Mouse (Mus musculus) liver, embryonic 11.5 days (tissue): ENCODE measurements around the gene Kazald1. TPM values are rescaled to one million over a fixed set of nuclear protein-coding genes. Genes with fewer than 3 reads are reported as not detected.

ENCODE experiments used
- ATAC-seq: fragments of 200-750 bp; cut with Nextera tagmentation; replicated peaks from 2 replicates; pipeline ENCODE4 v1.8.0; 2017; ENCODE audit warnings: moderate number of reproducible peaks, mild to moderate bottlenecking, moderate TSS enrichment, moderate library complexity; ENCODE audit not compliant: low FRiP score
- DNase-seq: peaks from one replicate; pipeline ENCODE4 v3.0.0-alpha.2; 2017; ENCODE audit warnings: low spot score
- H3K27ac ChIP-seq: fragments of 300-500 bp; sonication (generic); 2 replicates; pipeline ENCODE4 v1.5.1; 2014; ENCODE audit warnings: mild to moderate bottlenecking, low read depth, low read length, control low read depth
- H3K27me3 ChIP-seq: fragments of 300-500 bp; sonication (generic); replicated peaks from 2 replicates; pipeline ENCODE4 v1.6.1; 2014; ENCODE audit warnings: low read length, mixed read lengths; ENCODE audit not compliant: control insufficient read depth, insufficient read depth
- H3K36me3 ChIP-seq: fragments of 300-500 bp; sonication (generic); 2 replicates; pipeline ENCODE4 v1.6.1; 2014; ENCODE audit warnings: mild to moderate bottlenecking, low read length, moderate library complexity, mixed read lengths; ENCODE audit not compliant: control insufficient read depth, insufficient read depth
- H3K4me1 ChIP-seq: fragments of 300-500 bp; sonication (generic); replicated peaks from 2 replicates; pipeline ENCODE4 v1.6.1; 2014; ENCODE audit warnings: low read length, mixed read lengths; ENCODE audit not compliant: control insufficient read depth, insufficient read depth
- H3K4me2 ChIP-seq: fragments of 300-500 bp; sonication (generic); 2 replicates; pipeline ENCODE4 v1.6.1; 2014; ENCODE audit warnings: mild to moderate bottlenecking, control low read depth, moderate library complexity
- H3K4me3 ChIP-seq: fragments of 300-500 bp; sonication (generic); 2 replicates; pipeline ENCODE4 v1.5.1; 2014; ENCODE audit warnings: low read depth, low read length, control low read depth
- H3K9ac ChIP-seq: fragments of 300-500 bp; sonication (generic); 2 replicates; pipeline ENCODE4 v1.6.1; 2014; ENCODE audit warnings: low read depth, low read length, control low read depth
- H3K9me3 ChIP-seq: fragments of 300-500 bp; sonication (generic); 2 replicates; pipeline ENCODE4 v1.6.1; 2016; ENCODE audit warnings: low read length, inconsistent platforms, mixed read lengths; ENCODE audit not compliant: control insufficient read depth
- WGBS: fragments of 180-500 bp; shearing (Covaris S2); extraction: QIAGEN DNeasy Blood & Tissue Kit; methylation state at CpG from one replicate; pipeline ENCODE4 v1.1.7; 2014; 5-methylcytosine and 5-hydroxymethylcytosine counted together
- polyA plus RNA-seq: library from polyadenylated mRNA; unstranded; fragments of >200 nt; fragmentation: Nextera tagmentation; extraction: Ambion mirVana; gene quantifications from 2 replicates; pipeline ENCODE4 v1.2.1, GENCODE M21; 2014

Gene Kazald1
- polyA plus RNA-seq, 1 experiment from 2014 or later: 1.6 TPM

DNA sequence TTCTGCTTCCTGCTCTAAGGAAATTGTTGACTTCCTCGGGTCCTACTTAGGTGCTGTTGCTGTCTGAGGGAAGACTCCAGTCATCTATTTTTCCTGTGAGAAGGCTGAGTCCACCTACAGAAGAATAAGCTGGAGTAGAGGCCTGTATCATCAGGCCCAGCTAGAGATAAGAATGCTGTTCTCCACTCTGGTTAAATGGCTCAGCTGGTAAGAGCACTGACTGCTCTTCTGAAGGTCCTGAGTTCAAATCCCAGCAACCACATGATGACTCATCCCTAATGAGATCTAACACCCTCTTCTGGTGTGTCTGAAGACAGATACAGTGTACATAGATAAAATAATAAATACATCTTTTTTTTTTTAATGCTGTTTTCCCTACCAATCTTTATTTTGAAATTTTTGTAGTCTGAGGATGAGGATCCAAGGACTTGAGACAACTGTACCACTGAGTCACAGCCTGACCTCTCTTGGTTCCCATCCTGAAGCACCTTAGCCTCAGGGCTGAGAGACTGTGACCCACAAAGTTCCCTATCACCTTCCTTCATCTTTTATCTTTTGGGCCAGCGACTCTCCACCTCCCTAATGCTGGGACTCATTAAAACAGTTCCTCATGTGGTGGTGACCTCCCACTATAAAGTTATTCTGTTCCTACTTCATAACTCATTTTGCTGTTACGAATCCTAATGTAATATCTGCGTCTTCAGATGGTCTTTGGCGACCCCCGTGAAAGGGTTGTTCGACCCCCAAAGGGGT is 7.1 kb upstream of the Kazald1 start:
- no peaks in the 10 kb centered on the region for H3K36me3 ChIP-seq
- 70% methylated on average over 7 of the region's 7 CpGs for WGBS
- H3K27ac ChIP-seq: no peak overlapping the region
- H3K4me1 ChIP-seq: peaks cover 8% of the 10 kb centered on the region
- ATAC-seq (no peak), DNase-seq (no peak)
- H3K4me2 ChIP-seq: no peak overlapping the region
- H3K9me3 ChIP-seq: no peaks in the 10 kb centered on the region
- H3K4me3 ChIP-seq: no peak overlapping the region
- peaks cover 45% of the 10 kb centered on the region for H3K27me3 ChIP-seq
- H3K9ac ChIP-seq: no peak overlapping the region

DNA sequence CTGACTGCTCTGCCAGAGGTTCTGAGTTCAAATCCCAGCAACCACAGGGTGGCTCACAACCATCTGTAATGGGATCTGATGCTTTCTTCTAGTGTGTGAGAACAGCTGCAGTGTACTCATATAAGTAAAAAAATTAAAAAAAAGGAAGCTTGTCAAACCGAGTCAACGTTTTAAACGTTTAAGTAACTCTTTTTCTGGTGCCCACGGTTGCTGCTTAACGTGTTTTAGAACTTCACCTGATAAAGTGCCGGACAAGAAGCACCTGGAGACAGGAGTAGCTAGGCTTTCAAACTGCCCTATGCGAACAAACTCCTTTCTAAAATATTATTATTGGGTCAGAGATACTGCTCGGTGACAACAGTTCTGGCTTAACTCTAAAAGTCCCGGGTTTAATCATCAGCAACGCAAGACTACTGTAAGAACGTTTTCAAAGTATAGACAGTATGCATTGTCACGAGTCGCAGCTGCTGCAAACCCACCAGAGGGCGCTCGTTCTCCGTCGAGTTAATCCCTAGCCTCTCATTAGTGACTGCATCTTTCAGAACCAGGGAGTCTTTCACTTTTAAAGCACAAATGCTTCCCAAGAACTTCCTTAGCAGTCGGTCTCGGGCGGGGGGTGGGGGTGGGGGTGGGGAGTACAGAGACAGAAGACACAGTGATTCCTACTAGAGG is 1.0 kb upstream of the Kazald1 start:
- peaks cover 24% of the 10 kb centered on the region for H3K4me1 ChIP-seq
- 8% methylated on average over 20 of the region's 20 CpGs for WGBS

GRCm38 (mm10) chr19:45075323-45076035 is 438 bp downstream of the Kazald1 start:
- H3K9ac ChIP-seq: peak overlapping the region; percentile 77
- ATAC-seq: peak; percentile 33
- no peaks in the 10 kb centered on the region for H3K9me3 ChIP-seq
- H3K27me3 ChIP-seq: peaks cover 51% of the 10 kb centered on the region
- H3K4me1 ChIP-seq: peaks cover 35% of the 10 kb centered on the region
- 2% methylated on average over 32 of the region's 32 CpGs for WGBS
- peak overlapping the region; percentile 68 for H3K4me3 ChIP-seq
- peak overlapping the region; percentile 85 for H3K4me2 ChIP-seq
- no peak for DNase-seq
- H3K36me3 ChIP-seq: no peaks in the 10 kb centered on the region
- peak overlapping the region; percentile 8; the same call in 1 of the 2 replicates for H3K27ac ChIP-seq

More for the DNA sequence above, 1.0 kb upstream of the Kazald1 start:
- Histone ChIP-seq H3K4me2 (peak overlapping the region; percentile 85), H3K9me3 (no peaks in the 10 kb centered on the region), H3K9ac (peak overlapping the region; percentile 77), H3K27me3 (peaks cover 37% of the 10 kb centered on the region), H3K27ac (peak overlapping the region; percentile 78), H3K4me3 (peak overlapping the region; percentile 68), H3K36me3 (no peaks in the 10 kb centered on the region)
- DNase-seq (peak; percentile 75), ATAC-seq (peak; percentile 72)

DNA sequence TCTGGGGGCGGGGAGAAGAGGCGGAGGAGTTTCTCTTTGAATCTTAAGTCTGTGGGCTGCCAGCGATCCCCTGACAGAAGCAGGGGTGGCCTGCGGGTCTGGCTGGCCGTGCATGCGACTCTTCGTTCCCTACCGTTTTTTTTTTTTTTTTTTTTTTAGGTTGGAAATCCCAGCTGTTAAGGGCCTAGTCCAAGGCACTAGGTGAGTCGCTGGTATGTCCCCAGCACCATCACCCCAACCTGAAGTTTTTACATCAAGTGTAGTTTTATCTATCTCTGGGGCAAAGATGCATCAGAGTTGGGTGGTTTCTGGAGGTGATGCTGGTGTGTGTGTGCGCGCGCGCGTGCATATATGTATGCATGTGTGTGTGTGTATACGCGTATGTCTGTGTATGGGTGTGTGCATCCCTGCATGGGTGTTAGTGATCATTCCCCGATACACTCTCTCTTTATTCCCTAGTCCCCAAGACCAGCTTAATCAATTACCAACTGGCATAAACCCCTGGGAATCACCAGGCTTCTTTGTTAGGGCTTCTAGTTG is 1.1 kb downstream of the Kazald1 start:
- Histone ChIP-seq H3K27ac (no peak overlapping the region), H3K4me3 (peak overlapping the region; percentile 68), H3K36me3 (no peaks in the 10 kb centered on the region), H3K27me3 (peaks cover 58% of the 10 kb centered on the region), H3K4me2 (peak overlapping the region; percentile 85), H3K4me1 (peaks cover 38% of the 10 kb centered on the region), H3K9ac (peak overlapping the region; percentile 77), H3K9me3 (no peaks in the 10 kb centered on the region)
- DNase-seq: no peak
- 11% methylated on average over 17 of the region's 17 CpGs for WGBS
- no peak for ATAC-seq

GRCm38 (mm10) chr19:45076586-45077510 is 1.8 kb downstream of the Kazald1 start:
- no peak overlapping the region for H3K27ac ChIP-seq
- H3K27me3 ChIP-seq: peaks cover 64% of the 10 kb centered on the region
- no peaks in the 10 kb centered on the region for H3K9me3 ChIP-seq
- DNase-seq (peak; percentile 68), ATAC-seq (no peak)
- H3K36me3 ChIP-seq: no peaks in the 10 kb centered on the region
- H3K4me1 ChIP-seq: peaks cover 39% of the 10 kb centered on the region
- 2% methylated on average over 62 of the region's 62 CpGs for WGBS
- H3K9ac ChIP-seq: no peak overlapping the region
- peak overlapping the region; percentile 68 for H3K4me3 ChIP-seq
- H3K4me2 ChIP-seq: peak overlapping the region; percentile 85

GRCm38 (mm10) chr19:45077742-45078645 is 3.0 kb downstream of the Kazald1 start:
- Histone ChIP-seq H3K27ac (no peak overlapping the region), H3K36me3 (no peaks in the 10 kb centered on the region), H3K27me3 (peaks cover 71% of the 10 kb centered on the region), H3K4me3 (no peak overlapping the region), H3K9me3 (no peaks in the 10 kb centered on the region), H3K4me2 (no peak overlapping the region), H3K4me1 (peaks cover 39% of the 10 kb centered on the region), H3K9ac (no peak overlapping the region)
- ATAC-seq (no peak), DNase-seq (no peak)
- 11% methylated on average over 20 of the region's 20 CpGs for WGBS

GRCm38 (mm10) chr19:45078971-45079764 is 4.1 kb downstream of the Kazald1 start:
- WGBS: 13% methylated on average over 17 of the region's 17 CpGs
- H3K4me2 ChIP-seq: peak overlapping the region; percentile 61
- ATAC-seq (no peak), DNase-seq (no peak)
- H3K9ac ChIP-seq: no peak overlapping the region
- H3K4me3 ChIP-seq: peak overlapping the region; percentile 39
- peaks cover 78% of the 10 kb centered on the region for H3K27me3 ChIP-seq
- H3K36me3 ChIP-seq: no peaks in the 10 kb centered on the region
- H3K27ac ChIP-seq: no peak overlapping the region
- H3K9me3 ChIP-seq: no peaks in the 10 kb centered on the region
- H3K4me1 ChIP-seq: peaks cover 43% of the 10 kb centered on the region
